Mouse (Mus musculus) stomach, embryonic 15.5 days (tissue): ENCODE measurements around the gene Angpt4. TPM values are rescaled to one million over a fixed set of nuclear protein-coding genes. Genes with fewer than 3 reads are reported as not detected.

Experiments
- ATAC-seq: fragments of 200-750 bp; cut with Nextera tagmentation; 2 replicates; pipeline ENCODE4 v1.8.0; 2017; ENCODE audit warnings: low read depth, moderate number of reproducible peaks, moderate TSS enrichment; ENCODE audit not compliant: insufficient read depth, low FRiP score
- H3K27ac ChIP-seq: fragments of 300-500 bp; sonication (generic); 2 replicates; pipeline ENCODE4 v1.5.1; 2015; ENCODE audit warnings: mild to moderate bottlenecking, inconsistent platforms
- H3K27me3 ChIP-seq: fragments of 300-500 bp; sonication (generic); replicated peaks from 2 replicates; pipeline ENCODE4 v1.6.1; 2015; ENCODE audit warnings: inconsistent platforms
- H3K36me3 ChIP-seq: fragments of 300-500 bp; sonication (generic); 2 replicates; pipeline ENCODE4 v1.6.1; 2015; ENCODE audit warnings: inconsistent platforms
- H3K4me1 ChIP-seq: fragments of 300-500 bp; sonication (generic); 2 replicates; pipeline ENCODE4 v1.6.1; 2015; ENCODE audit warnings: inconsistent platforms
- H3K4me2 ChIP-seq: fragments of 300-500 bp; sonication (generic); 2 replicates; pipeline ENCODE4 v1.6.1; 2015; ENCODE audit warnings: mild to moderate bottlenecking, inconsistent platforms
- H3K4me3 ChIP-seq: fragments of 300-500 bp; sonication (generic); replicated peaks from 2 replicates; pipeline ENCODE4 v1.5.1; 2015; ENCODE audit warnings: inconsistent platforms
- H3K9ac ChIP-seq: fragments of 300-500 bp; sonication (generic); 2 replicates; pipeline ENCODE4 v1.6.1; 2015; ENCODE audit warnings: inconsistent platforms
- H3K9me3 ChIP-seq: fragments of 300-500 bp; sonication (generic); 2 replicates; pipeline ENCODE4 v1.6.1; 2016; ENCODE audit warnings: inconsistent platforms
- WGBS: fragments of 180-500 bp; shearing (Covaris S2); methylation state at CpG from one replicate; pipeline ENCODE4 v1.1.7; 2015; 5-methylcytosine and 5-hydroxymethylcytosine counted together
- polyA plus RNA-seq: library from polyadenylated mRNA; unstranded; fragments of >200 nt; fragmentation: Nextera tagmentation; extraction: Ambion mirVana; gene quantifications from 2 replicates; pipeline ENCODE4 v1.2.1, GENCODE M21; 2015

Gene Angpt4
- polyA plus RNA-seq, 1 experiment from 2014 or later, result 0.76 TPM

- Histone ChIP-seq H3K27ac (no peak overlapping the region), H3K4me2 (no peak overlapping the region), H3K9me3 (no peaks in the 10 kb centered on the region)
These were observed 5.2 kb downstream of the Angpt4 start for GRCm38 (mm10) chr2:151916061-151916831.

GRCm38 (mm10) chr2:151919140-151919539 lies 8.1 kb downstream of the Angpt4 start:
- no peak; the same call in 1 of the 2 replicates for ATAC-seq
- no peak overlapping the region for H3K27ac ChIP-seq

More at GRCm38 (mm10) chr2:151916061-151916831, 5.2 kb downstream of the Angpt4 start:
- no peaks in the 10 kb centered on the region for H3K27me3 ChIP-seq
- no peak for ATAC-seq
- no peaks in the 10 kb centered on the region for H3K36me3 ChIP-seq
- H3K4me3 ChIP-seq, result no peak overlapping the region
- no peak overlapping the region for H3K9ac ChIP-seq
- WGBS, result 41% methylated on average over 13 of the region's 13 CpGs
- peaks cover 19% of the 10 kb centered on the region for H3K4me1 ChIP-seq

DNA sequence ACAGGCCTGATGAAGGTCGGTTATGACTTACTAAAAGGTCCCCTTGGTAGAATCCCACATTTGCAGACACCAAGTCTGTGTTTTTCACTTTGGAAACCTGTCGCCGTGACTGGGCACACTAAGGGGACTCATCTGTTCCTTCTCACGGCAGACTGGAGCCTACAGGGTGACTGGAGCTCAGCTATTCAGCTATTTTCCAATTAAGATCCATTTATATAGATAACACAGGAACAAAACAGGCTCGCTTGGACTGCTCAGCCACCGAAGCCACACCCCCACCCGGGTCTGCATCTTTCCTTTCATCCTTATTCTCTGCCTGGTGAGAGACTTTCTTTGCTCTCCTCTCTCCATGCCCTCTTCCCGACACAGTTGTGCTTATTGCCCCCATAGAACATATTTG lies 10.1 kb downstream of the Angpt4 start:
- H3K36me3 ChIP-seq, result no peaks in the 10 kb centered on the region
- H3K4me3 ChIP-seq, result no peak overlapping the region
- peaks cover 18% of the 10 kb centered on the region for H3K4me1 ChIP-seq
- H3K27me3 ChIP-seq, result no peaks in the 10 kb centered on the region
- no peak for ATAC-seq
- H3K27ac ChIP-seq, result peak overlapping the region; percentile 35; the same call in 1 of the 2 replicates
- no peak overlapping the region for H3K4me2 ChIP-seq
- H3K9me3 ChIP-seq, result no peaks in the 10 kb centered on the region
- H3K9ac ChIP-seq, result no peak overlapping the region
- WGBS, result 59% methylated on average over 8 of the region's 8 CpGs

More at GRCm38 (mm10) chr2:151919140-151919539, 8.1 kb downstream of the Angpt4 start:
- WGBS, result 42% methylated on average over 9 of the region's 9 CpGs
- H3K27me3 ChIP-seq, result no peaks in the 10 kb centered on the region
- no peaks in the 10 kb centered on the region for H3K36me3 ChIP-seq
- H3K4me1 ChIP-seq, result peaks cover 20% of the 10 kb centered on the region
- no peak overlapping the region for H3K4me3 ChIP-seq
- no peak overlapping the region for H3K9ac ChIP-seq
- no peaks in the 10 kb centered on the region for H3K9me3 ChIP-seq
- H3K4me2 ChIP-seq, result no peak overlapping the region

DNA sequence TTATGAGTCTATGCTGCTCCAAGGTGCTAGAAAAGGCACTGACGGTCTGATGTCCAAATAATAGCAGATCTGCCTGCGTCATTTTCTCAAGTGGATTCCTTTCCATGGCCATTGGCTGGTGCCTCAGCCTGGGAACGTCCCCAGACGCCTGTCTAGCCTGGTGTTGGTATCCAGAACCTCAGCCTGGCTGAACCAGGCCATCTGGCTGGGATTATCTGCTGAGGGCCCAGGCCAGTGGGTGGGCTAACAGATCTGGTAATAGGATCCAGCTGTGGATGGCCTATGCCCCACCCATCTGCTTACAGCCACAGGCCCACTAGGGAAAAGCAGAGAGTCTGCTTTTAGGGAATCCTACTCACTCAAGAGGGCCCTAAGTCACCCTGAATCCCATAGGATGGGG lies 10.6 kb downstream of the Angpt4 start:
- ATAC-seq, result 0 out of 2 replicates have a peak, but pooled peaks have one; percentile 20
- no peak overlapping the region for H3K4me2 ChIP-seq
- WGBS, result 43% methylated on average over 4 of the region's 4 CpGs

DNA sequence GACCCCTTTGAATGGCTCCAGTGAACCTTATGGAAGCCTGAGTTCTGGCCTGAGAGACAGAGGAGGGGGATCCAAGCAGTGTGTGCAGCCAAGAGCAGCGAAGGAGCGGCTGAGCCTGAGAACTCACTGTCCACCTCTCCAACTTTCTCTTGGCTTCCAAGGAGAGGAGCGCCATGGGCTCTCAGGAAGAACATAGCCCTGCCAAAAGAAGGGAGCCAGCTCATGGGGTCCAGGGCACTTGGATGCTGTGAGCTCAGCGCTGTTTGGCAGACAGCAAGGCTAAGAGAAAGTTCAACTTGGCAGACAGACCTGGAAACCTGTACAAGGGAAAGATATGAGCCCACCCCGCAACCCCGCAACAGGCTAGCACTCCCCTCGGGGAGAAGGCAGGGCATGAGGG lies 13.3 kb downstream of the Angpt4 start:
- ATAC-seq, result no peak

More for the DNA sequence above, 10.6 kb downstream of the Angpt4 start:
- Histone ChIP-seq H3K9me3 (no peaks in the 10 kb centered on the region), H3K27me3 (no peaks in the 10 kb centered on the region), H3K27ac (peak overlapping the region; percentile 35; the same call in 1 of the 2 replicates), H3K36me3 (no peaks in the 10 kb centered on the region), H3K9ac (no peak overlapping the region), H3K4me3 (no peak overlapping the region), H3K4me1 (peaks cover 13% of the 10 kb centered on the region)

GRCm38 (mm10) chr2:151925715-151926114 lies 14.7 kb downstream of the Angpt4 start:
- no peak for ATAC-seq
- no peak overlapping the region for H3K9ac ChIP-seq
- no peak overlapping the region for H3K27ac ChIP-seq
- H3K27me3 ChIP-seq, result no peaks in the 10 kb centered on the region
- WGBS, result 49% methylated on average over 4 of the region's 4 CpGs
- H3K4me3 ChIP-seq, result no peak overlapping the region
- no peaks in the 10 kb centered on the region for H3K36me3 ChIP-seq
- no peaks in the 10 kb centered on the region for H3K9me3 ChIP-seq
- peaks cover 10% of the 10 kb centered on the region; the same call in 1 of the 2 replicates for H3K4me1 ChIP-seq
- H3K4me2 ChIP-seq, result no peak overlapping the region

More for the DNA sequence above, 13.3 kb downstream of the Angpt4 start:
- Histone ChIP-seq H3K9ac (no peak overlapping the region), H3K27ac (no peak overlapping the region), H3K36me3 (no peaks in the 10 kb centered on the region), H3K4me3 (no peak overlapping the region), H3K27me3 (no peaks in the 10 kb centered on the region), H3K4me2 (no peak overlapping the region), H3K9me3 (no peaks in the 10 kb centered on the region), H3K4me1 (peaks cover 10% of the 10 kb centered on the region; the same call in 1 of the 2 replicates)
- 76% methylated on average over 7 of the region's 7 CpGs for WGBS

- Histone ChIP-seq H3K9me3 (no peaks in the 10 kb centered on the region), H3K36me3 (no peaks in the 10 kb centered on the region), H3K4me2 (no peak overlapping the region), H3K4me1 (no peaks in the 10 kb centered on the region), H3K27me3 (no peaks in the 10 kb centered on the region), H3K4me3 (no peak overlapping the region), H3K27ac (no peak overlapping the region), H3K9ac (no peak overlapping the region)
- ATAC-seq, result no peak
- WGBS, result 85% methylated on average over 11 of the region's 11 CpGs
These were observed 16.1 kb downstream of the Angpt4 start for GRCm38 (mm10) chr2:151927103-151927502.

- Histone ChIP-seq H3K4me3 (no peak overlapping the region), H3K27me3 (no peaks in the 10 kb centered on the region)
- peak; percentile 22; the same call in 1 of the 2 replicates for ATAC-seq
These were observed 19.5 kb downstream of the Angpt4 start for GRCm38 (mm10) chr2:151930389-151931074.

DNA sequence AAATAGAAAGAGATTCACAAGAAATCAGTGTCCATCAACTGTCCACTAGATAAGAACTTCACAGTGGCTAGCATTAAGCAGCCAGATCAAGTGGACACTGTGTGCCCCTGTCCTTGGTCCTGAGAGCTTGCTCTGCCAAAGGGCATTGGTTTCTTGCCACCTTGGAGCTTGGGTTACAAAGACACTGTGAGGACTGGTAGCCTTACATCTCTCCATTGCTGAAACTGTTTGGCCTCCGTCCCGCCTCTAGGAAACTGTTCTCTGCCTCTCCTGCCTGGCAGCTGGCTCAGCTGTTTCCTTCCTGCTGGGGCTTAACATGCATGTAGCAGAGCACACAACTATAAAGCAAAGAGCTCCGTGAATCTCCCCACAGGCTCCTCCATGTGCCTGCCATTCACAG lies 26.9 kb downstream of the Angpt4 start:
- H3K4me1 ChIP-seq, result peaks cover 12% of the 10 kb centered on the region
- no peak overlapping the region for H3K4me2 ChIP-seq
- ATAC-seq, result no peak
- no peak overlapping the region for H3K4me3 ChIP-seq
- peaks cover 3% of the 10 kb centered on the region; the same call in 1 of the 2 replicates for H3K27me3 ChIP-seq
- no peak overlapping the region for H3K27ac ChIP-seq
- 40% methylated on average over 3 of the region's 3 CpGs for WGBS
- no peak overlapping the region for H3K9ac ChIP-seq
- H3K9me3 ChIP-seq, result no peaks in the 10 kb centered on the region
- H3K36me3 ChIP-seq, result no peaks in the 10 kb centered on the region

More at GRCm38 (mm10) chr2:151930389-151931074, 19.5 kb downstream of the Angpt4 start:
- Histone ChIP-seq H3K27ac (no peak overlapping the region), H3K9me3 (no peaks in the 10 kb centered on the region), H3K9ac (no peak overlapping the region), H3K36me3 (no peaks in the 10 kb centered on the region), H3K4me2 (no peak overlapping the region), H3K4me1 (no peaks in the 10 kb centered on the region)
- WGBS, result 30% methylated on average over 7 of the region's 7 CpGs

DNA sequence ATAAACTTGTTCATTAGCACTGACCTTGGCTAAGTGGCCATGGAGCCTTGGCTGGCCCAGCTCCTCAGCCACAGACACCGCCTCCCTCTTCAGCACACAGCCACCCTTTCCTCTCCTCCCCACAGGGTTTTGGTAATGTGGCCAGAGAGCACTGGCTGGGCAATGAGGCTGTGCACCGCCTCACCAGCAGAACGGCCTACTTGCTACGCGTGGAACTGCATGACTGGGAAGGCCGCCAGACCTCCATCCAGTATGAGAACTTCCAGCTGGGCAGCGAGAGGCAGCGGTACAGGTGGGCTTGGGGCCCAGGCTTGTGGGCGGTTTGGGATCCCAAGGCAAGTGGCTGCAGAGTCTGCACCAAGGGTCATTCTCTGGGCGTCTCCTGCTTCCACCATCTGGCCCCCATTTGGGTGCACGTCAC lies 27.8 kb downstream of the Angpt4 start:
- Histone ChIP-seq H3K9ac (no peak overlapping the region), H3K4me3 (no peak overlapping the region), H3K36me3 (no peaks in the 10 kb centered on the region), H3K4me1 (peaks cover 12% of the 10 kb centered on the region), H3K27ac (no peak overlapping the region), H3K27me3 (peaks cover 3% of the 10 kb centered on the region; the same call in 1 of the 2 replicates), H3K9me3 (no peaks in the 10 kb centered on the region), H3K4me2 (no peak overlapping the region)
- 29% methylated on average over 11 of the region's 11 CpGs for WGBS
- ATAC-seq, result peak; percentile 55

DNA sequence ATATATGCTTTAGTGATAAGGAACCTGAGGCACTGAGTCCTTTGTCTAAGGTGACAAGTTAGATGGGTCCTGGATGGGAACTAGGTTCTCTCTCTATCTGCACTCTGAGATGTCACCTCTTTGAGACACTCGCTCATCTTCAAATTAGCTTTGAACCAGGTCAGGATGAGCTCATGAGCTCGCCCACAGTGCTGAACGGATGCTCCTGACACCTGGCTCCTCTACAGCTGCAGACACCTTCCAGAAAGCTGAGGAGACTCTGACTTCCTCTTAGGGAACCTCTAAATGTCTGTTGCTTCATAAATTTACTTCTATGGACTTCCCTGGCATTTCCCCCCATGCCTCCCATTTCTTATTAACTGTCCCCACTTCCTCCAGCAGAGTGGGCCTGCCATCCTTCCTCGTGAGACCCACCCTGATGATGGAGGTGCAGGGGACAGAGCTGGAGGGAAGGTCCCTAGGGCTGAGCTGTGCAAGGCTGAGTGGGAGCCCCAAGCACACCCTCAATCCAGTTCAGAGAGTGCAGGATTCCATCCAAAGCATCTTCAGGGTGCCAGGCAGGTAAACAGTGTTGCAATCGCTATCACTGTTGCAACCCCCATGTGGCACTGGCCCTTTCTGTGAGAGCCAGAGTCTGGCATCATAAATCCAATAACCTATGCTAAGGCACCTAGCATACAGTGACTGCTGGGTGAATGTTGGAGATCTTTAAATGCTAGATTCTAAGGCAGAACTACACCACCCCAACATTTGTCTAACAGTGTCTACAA lies 28.8 kb downstream of the Angpt4 start:
- Histone ChIP-seq H3K4me3 (no peak overlapping the region), H3K9me3 (no peaks in the 10 kb centered on the region), H3K9ac (no peak overlapping the region), H3K36me3 (no peaks in the 10 kb centered on the region), H3K4me2 (no peak overlapping the region), H3K27me3 (peaks cover 3% of the 10 kb centered on the region; the same call in 1 of the 2 replicates), H3K27ac (no peak overlapping the region), H3K4me1 (peaks cover 12% of the 10 kb centered on the region)
- no peak for ATAC-seq
- WGBS, result 78% methylated on average over 5 of the region's 5 CpGs
